Mouse (Mus musculus): Measurements from ENCODE around the gene 4933428G20Rik. TPM values are rescaled to one million over a fixed set of nuclear protein-coding genes. Genes with fewer than 3 reads are reported as not detected.

The 4933428G20Rik gene
- 1.2 and 1.3 TPM in 2 replicates for polyA plus RNA-seq (2015; fragmentation: Nextera tagmentation; extraction: Ambion mirVana)

DNA sequence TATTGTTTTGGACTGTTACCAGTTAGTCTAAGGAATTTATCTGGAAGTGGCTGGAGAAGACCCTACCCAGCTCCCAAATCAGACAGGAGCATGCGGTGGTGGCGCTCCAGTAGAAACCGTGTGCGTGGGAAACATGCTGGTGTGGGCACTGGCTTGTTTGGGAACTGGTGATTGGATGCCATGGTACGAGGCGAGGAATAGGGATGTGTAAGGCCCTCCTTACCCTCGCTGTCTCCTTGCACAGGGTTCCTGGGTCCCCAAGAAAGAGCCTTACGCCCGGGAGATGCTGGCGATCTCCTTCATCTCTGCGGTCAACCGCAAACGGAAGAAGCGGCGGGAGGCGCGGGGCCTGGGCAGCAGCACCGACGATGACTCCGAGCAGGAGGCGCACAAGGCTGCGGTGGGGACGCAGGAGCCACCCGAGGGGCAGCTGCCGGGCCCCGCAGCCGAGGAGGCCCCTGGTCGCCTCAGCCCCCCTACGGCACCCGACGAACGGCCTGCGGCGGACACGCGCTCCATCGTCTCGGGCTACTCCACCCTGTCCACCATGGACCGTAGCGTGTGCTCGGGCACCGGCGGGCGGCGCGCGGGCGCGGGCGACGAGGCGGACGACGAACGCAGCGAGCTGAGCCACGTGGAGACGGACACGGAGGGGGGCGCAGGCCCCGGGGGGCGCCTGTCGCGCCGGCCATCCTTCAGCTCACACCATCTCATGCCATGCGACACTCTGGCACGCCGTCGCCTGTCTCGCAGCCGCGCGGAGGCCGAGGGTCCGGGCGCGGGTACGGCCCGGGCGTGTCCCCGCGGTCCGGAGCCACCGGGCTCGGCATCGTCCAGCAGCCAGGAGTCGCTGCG lies at the start of gene 4933428G20Rik:
Gene 4933428G20Rik (minus strand): TSS at position 476 of the 855 bp plus-strand sequence.
- H3K9me3 ChIP-seq (replicated peaks; ENCODE audit: control insufficient read depth, low read length, poor library complexity, severe bottlenecking) = no peaks in the 10 kb centered on the region
- H3K36me3 ChIP-seq (ENCODE audit: control insufficient read depth, insufficient read depth, low read length) = peaks cover 6% of the 10 kb centered on the region; the same call in 1 of the 2 replicates
- peak within 1 kb of the TSS; percentile 52 for H3K4me2 ChIP-seq (ENCODE audit: low read length)
- ATAC-seq = 0 out of 2 replicates have a peak, but pooled peaks have one; percentile 26
- peak within 1 kb of the TSS; percentile 26 for H3K4me3 ChIP-seq (ENCODE audit: low read depth, low read length)
- H3K27me3 ChIP-seq (ENCODE audit: control insufficient read depth, insufficient read depth, low read depth, low read length) = peaks cover 16% of the 10 kb centered on the region
- peaks cover 12% of the 10 kb centered on the region; the same call in 1 of the 2 replicates for H3K4me1 ChIP-seq (ENCODE audit: control insufficient read depth, insufficient read depth, low read length)
- no peak within 1 kb of the TSS for H3K27ac ChIP-seq (ENCODE audit: low read length)
- 8% methylated on average over 71 of the region's 88 CpGs for WGBS
- peak within 1 kb of the TSS; percentile 52 for H3K9ac ChIP-seq (ENCODE audit: low read depth, low read length)

DNA sequence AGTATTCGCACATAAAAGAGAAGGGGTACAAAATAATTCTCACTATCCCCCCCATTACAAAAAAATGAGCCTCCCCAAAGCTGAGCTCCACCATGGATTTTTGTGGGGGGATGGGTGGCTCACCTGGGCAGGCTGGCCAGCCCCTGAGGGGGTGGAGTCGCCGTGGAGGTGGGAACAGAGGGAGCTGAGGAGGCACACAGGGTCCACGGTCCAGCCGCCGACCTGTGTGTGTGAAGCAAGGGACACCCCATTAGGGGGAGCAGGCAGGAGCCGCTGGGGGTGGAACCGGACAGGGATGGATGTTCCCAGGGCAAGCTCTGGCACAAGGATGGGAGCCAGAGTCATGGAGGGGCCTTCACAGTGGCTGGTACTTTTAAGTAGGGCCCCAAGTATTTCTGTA lies 48.6 kb upstream of the 4933428G20Rik start:
- ATAC-seq = no peak
- Histone ChIP-seq H3K27me3 (ENCODE audit: control insufficient read depth, insufficient read depth, low read depth, low read length) (no peaks in the 10 kb centered on the region; the same call in 1 of the 2 replicates), H3K36me3 (ENCODE audit: control insufficient read depth, insufficient read depth, low read length) (no peaks in the 10 kb centered on the region), H3K4me3 (ENCODE audit: low read depth, low read length) (no peak overlapping the region), H3K9ac (ENCODE audit: low read depth, low read length) (no peak overlapping the region), H3K9me3 (replicated peaks; ENCODE audit: control insufficient read depth, low read length, poor library complexity, severe bottlenecking) (no peaks in the 10 kb centered on the region), H3K4me1 (ENCODE audit: control insufficient read depth, insufficient read depth, low read length) (peaks cover 43% of the 10 kb centered on the region), H3K27ac (ENCODE audit: low read length) (no peak overlapping the region), H3K4me2 (ENCODE audit: low read length) (no peak overlapping the region)
- WGBS = 50% methylated on average over 8 of the region's 8 CpGs

DNA sequence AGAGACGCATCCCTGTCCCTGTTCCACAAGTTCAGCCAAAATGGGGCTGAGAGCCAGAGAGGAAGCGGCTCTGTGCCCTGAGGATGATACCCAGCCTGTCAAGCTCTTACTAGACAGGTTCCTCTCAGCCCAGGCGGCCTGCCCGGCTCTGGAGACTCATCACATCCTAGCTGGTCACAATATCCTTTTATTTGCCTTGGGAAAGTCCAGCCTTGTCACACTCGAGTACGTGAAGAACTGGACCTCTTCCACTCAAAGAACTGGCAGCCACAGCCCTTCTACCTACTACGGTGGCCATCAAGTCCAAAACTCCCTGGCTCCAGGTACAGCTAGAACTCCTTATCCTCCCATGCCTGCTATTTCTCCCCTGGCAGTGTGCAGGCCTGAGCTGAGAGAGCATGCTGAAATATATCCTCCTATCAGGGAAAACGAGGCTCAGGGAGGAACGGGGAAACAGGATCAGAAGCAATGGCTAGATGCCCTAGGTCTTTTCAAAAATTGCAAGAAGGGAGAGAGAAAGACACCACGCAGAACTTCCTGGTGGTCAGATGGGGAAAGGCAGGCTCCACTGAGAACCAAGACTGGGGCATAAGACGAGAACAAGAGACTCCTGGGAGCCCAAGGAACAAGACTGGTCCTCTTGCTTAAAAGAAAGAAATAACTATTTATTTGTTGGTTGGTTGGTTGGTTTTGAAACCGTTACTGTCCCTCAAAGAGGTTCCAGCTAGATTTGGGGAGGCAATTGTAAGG lies 48.0 kb upstream of the 4933428G20Rik start:
- Histone ChIP-seq H3K4me2 (ENCODE audit: low read length) (no peak overlapping the region), H3K36me3 (ENCODE audit: control insufficient read depth, insufficient read depth, low read length) (no peaks in the 10 kb centered on the region), H3K4me3 (ENCODE audit: low read depth, low read length) (no peak overlapping the region), H3K4me1 (ENCODE audit: control insufficient read depth, insufficient read depth, low read length) (peaks cover 44% of the 10 kb centered on the region), H3K27me3 (ENCODE audit: control insufficient read depth, insufficient read depth, low read depth, low read length) (no peaks in the 10 kb centered on the region; the same call in 1 of the 2 replicates), H3K9ac (ENCODE audit: low read depth, low read length) (no peak overlapping the region), H3K9me3 (replicated peaks; ENCODE audit: control insufficient read depth, low read length, poor library complexity, severe bottlenecking) (no peaks in the 10 kb centered on the region), H3K27ac (ENCODE audit: low read length) (no peak overlapping the region)
- 67% methylated on average over 12 of the region's 12 CpGs for WGBS
- ATAC-seq = no peak

DNA sequence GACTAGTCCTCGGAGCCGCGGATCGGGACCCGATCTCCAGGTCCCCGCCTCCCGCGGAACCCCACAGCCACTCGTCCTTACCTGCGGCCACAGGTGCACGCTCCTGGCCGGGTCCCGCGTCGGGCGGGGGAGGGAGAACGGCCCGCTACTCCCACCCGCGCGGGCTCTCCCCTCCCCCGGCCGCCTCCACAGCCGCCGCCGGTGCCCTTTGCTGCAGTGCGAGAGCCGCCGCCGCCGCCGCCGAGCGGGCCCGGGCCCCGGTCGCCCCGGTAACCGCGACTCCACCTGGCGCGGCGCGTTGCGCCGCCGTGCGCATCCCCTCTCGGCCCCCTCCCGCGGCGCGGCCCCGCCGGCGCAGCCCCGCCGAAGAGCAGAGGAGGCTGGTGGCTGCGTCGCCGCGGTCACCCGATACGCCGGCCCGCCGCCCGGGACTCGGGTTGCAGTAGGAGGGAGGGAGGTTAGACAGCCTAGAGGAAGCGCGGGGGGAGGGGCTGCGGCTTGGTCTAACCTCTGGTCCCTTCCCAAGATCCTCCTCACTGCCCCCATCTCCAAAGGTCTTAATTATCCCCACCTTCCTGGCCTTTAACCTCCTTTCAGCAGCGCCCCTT lies 46.8 kb upstream of the 4933428G20Rik start:
- under 1% methylated on average over 48 of the region's 73 CpGs for WGBS
- ATAC-seq = peak; percentile 7; the same call in 1 of the 2 replicates
- Histone ChIP-seq H3K9me3 (replicated peaks; ENCODE audit: control insufficient read depth, low read length, poor library complexity, severe bottlenecking) (no peaks in the 10 kb centered on the region), H3K36me3 (ENCODE audit: control insufficient read depth, insufficient read depth, low read length) (no peaks in the 10 kb centered on the region), H3K9ac (ENCODE audit: low read depth, low read length) (peak overlapping the region; percentile 69), H3K27ac (ENCODE audit: low read length) (no peak overlapping the region), H3K27me3 (ENCODE audit: control insufficient read depth, insufficient read depth, low read depth, low read length) (no peaks in the 10 kb centered on the region; the same call in 1 of the 2 replicates), H3K4me3 (ENCODE audit: low read depth, low read length) (peak overlapping the region; percentile 50), H3K4me2 (ENCODE audit: low read length) (peak overlapping the region; percentile 81), H3K4me1 (ENCODE audit: control insufficient read depth, insufficient read depth, low read length) (peaks cover 32% of the 10 kb centered on the region)

- WGBS = 9% methylated on average over 26 of the region's 26 CpGs
- no peaks in the 10 kb centered on the region; the same call in 1 of the 2 replicates for H3K27me3 ChIP-seq (ENCODE audit: control insufficient read depth, insufficient read depth, low read depth, low read length)
- ATAC-seq = no peak
Observed at GRCm38 (mm10) chr11:97545808-97546560, 45.8 kb upstream of the 4933428G20Rik start.

DNA sequence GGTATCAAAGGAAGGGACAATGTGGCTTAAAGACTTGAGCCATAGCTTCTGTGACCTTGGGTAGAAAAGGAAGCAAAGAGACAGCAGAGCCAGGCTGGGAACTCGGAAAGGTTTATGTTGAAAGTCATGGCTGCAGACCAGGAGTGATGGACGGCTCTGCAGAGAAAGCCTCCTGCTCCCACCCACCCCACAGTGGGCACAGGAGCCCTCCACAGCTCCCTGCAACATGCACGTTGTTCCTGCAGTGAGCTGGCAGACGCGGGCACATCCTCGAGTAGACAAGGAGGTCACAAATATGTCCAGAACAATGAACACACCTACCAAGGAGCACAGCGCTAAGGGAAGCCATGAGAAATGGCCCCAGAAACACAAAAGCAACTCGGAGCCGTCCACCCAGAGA lies 43.7 kb upstream of the 4933428G20Rik start:
- peaks cover 33% of the 10 kb centered on the region for H3K4me1 ChIP-seq (ENCODE audit: control insufficient read depth, insufficient read depth, low read length)
- WGBS = 86% methylated on average over 9 of the region's 9 CpGs
- no peaks in the 10 kb centered on the region; the same call in 1 of the 2 replicates for H3K27me3 ChIP-seq (ENCODE audit: control insufficient read depth, insufficient read depth, low read depth, low read length)
- no peak overlapping the region for H3K4me3 ChIP-seq (ENCODE audit: low read depth, low read length)
- no peak overlapping the region for H3K27ac ChIP-seq (ENCODE audit: low read length)
- no peak overlapping the region for H3K4me2 ChIP-seq (ENCODE audit: low read length)
- no peaks in the 10 kb centered on the region for H3K36me3 ChIP-seq (ENCODE audit: control insufficient read depth, insufficient read depth, low read length)
- no peaks in the 10 kb centered on the region for H3K9me3 ChIP-seq (replicated peaks; ENCODE audit: control insufficient read depth, low read length, poor library complexity, severe bottlenecking)
- no peak for ATAC-seq
- H3K9ac ChIP-seq (ENCODE audit: low read depth, low read length) = no peak overlapping the region

More at GRCm38 (mm10) chr11:97545808-97546560, 45.8 kb upstream of the 4933428G20Rik start:
- no peaks in the 10 kb centered on the region for H3K9me3 ChIP-seq (replicated peaks; ENCODE audit: control insufficient read depth, low read length, poor library complexity, severe bottlenecking)
- H3K27ac ChIP-seq (ENCODE audit: low read length) = no peak overlapping the region
- peak overlapping the region; percentile 50 for H3K4me3 ChIP-seq (ENCODE audit: low read depth, low read length)
- H3K36me3 ChIP-seq (ENCODE audit: control insufficient read depth, insufficient read depth, low read length) = no peaks in the 10 kb centered on the region
- peak overlapping the region; percentile 81 for H3K4me2 ChIP-seq (ENCODE audit: low read length)
- peak overlapping the region; percentile 69 for H3K9ac ChIP-seq (ENCODE audit: low read depth, low read length)
- H3K4me1 ChIP-seq (ENCODE audit: control insufficient read depth, insufficient read depth, low read length) = peaks cover 26% of the 10 kb centered on the region

DNA sequence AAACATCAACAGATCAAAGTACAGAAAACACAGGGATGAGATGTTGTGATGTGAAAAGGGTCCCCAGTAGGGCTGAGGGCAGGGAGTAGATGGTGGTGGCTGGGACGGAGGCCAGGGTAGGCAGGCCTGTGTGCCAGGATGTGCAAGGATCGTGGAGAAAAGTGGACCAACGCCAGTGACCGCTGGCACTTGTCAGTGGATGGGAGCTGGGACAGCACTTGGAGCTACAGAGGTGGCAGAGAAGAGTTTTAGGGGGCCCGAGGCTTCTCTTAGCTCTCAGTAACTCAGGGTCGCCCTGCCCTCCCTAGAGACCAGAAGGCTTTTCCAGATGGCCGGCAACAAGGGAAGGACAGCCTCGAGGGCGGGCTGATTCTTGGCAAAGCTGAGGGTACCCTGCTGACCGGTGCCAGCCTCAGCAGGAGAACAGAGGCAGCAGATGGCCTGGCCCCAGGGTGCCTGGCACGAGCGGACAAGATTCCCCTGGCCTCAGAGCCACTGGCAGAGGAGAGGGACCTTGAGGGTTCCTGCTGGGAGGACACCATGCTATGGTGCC lies 43.1 kb upstream of the 4933428G20Rik start:
- Histone ChIP-seq H3K4me1 (ENCODE audit: control insufficient read depth, insufficient read depth, low read length) (peaks cover 33% of the 10 kb centered on the region), H3K27me3 (ENCODE audit: control insufficient read depth, insufficient read depth, low read depth, low read length) (no peaks in the 10 kb centered on the region; the same call in 1 of the 2 replicates), H3K9ac (ENCODE audit: low read depth, low read length) (no peak overlapping the region), H3K9me3 (replicated peaks; ENCODE audit: control insufficient read depth, low read length, poor library complexity, severe bottlenecking) (no peaks in the 10 kb centered on the region), H3K4me2 (ENCODE audit: low read length) (no peak overlapping the region), H3K27ac (ENCODE audit: low read length) (peak overlapping the region; percentile 33; the same call in 1 of the 2 replicates), H3K36me3 (ENCODE audit: control insufficient read depth, insufficient read depth, low read length) (no peaks in the 10 kb centered on the region), H3K4me3 (ENCODE audit: low read depth, low read length) (no peak overlapping the region)
- 44% methylated on average over 12 of the region's 12 CpGs for WGBS
- 0 out of 2 replicates have a peak, but pooled peaks have one; percentile 19 for ATAC-seq

Data from midbrain, embryonic 16.5 days (tissue).